Mouse (Mus musculus) hindbrain, embryonic 14.5 days (tissue): ENCODE measurements at regions not wholly inside any gene's neighbourhood (a gene's known extent, or its start where the extent isn't known, plus 50 kb on each side); places are given as distances from the start of the nearest gene placed in this dataset.

Experiments used
- ATAC-seq: fragments of 200-750 bp; cut with Nextera tagmentation; 2 replicates; pipeline ENCODE4 v1.8.0; 2017; ENCODE audit warnings: moderate number of reproducible peaks, mild to moderate bottlenecking, moderate TSS enrichment, moderate library complexity; ENCODE audit not compliant: low FRiP score
- DNase-seq: peaks from one replicate; pipeline ENCODE4 v3.0.0-alpha.2; 2015; ENCODE audit warnings: low spot score
- H3K27ac ChIP-seq: fragments of 300-500 bp; sonication (generic); 2 replicates; pipeline ENCODE4 v1.5.1; 2014; ENCODE audit warnings: mild to moderate bottlenecking, moderate library complexity
- H3K27me3 ChIP-seq: fragments of 300-500 bp; sonication (generic); 2 replicates; pipeline ENCODE4 v1.6.1; 2014; ENCODE audit warnings: mild to moderate bottlenecking, low read length, mixed read lengths; ENCODE audit not compliant: control insufficient read depth, insufficient read depth
- H3K36me3 ChIP-seq: fragments of 300-500 bp; sonication (generic); replicated peaks from 2 replicates; pipeline ENCODE4 v1.6.1; 2014; ENCODE audit not compliant: control insufficient read depth, insufficient read depth
- H3K4me1 ChIP-seq: fragments of 300-500 bp; sonication (generic); replicated peaks from 2 replicates; pipeline ENCODE4 v1.6.1; 2014; ENCODE audit warnings: antibody characterized with exemption, low read length, mixed read lengths; ENCODE audit not compliant: control insufficient read depth, insufficient read depth
- H3K4me2 ChIP-seq: fragments of 300-500 bp; sonication (generic); replicated peaks from 2 replicates; pipeline ENCODE4 v1.6.1; 2014; ENCODE audit warnings: mild to moderate bottlenecking, moderate library complexity
- H3K4me3 ChIP-seq: fragments of 300-500 bp; sonication (generic); replicated peaks from 2 replicates; pipeline ENCODE4 v1.5.1; 2014; ENCODE audit warnings: mild to moderate bottlenecking, low read length
- H3K9ac ChIP-seq: fragments of 300-500 bp; sonication (generic); 2 replicates; pipeline ENCODE4 v1.6.1; 2014
- H3K9me3 ChIP-seq: fragments of 300-500 bp; sonication (generic); 2 replicates; pipeline ENCODE4 v1.6.1; 2016; ENCODE audit warnings: low read length; ENCODE audit not compliant: control insufficient read depth
- WGBS: fragments of 180-500 bp; shearing (Covaris S2); extraction: QIAGEN DNeasy Blood & Tissue Kit; methylation state at CpG from one replicate; pipeline ENCODE4 v1.1.7; 2014; 5-methylcytosine and 5-hydroxymethylcytosine counted together

DNA sequence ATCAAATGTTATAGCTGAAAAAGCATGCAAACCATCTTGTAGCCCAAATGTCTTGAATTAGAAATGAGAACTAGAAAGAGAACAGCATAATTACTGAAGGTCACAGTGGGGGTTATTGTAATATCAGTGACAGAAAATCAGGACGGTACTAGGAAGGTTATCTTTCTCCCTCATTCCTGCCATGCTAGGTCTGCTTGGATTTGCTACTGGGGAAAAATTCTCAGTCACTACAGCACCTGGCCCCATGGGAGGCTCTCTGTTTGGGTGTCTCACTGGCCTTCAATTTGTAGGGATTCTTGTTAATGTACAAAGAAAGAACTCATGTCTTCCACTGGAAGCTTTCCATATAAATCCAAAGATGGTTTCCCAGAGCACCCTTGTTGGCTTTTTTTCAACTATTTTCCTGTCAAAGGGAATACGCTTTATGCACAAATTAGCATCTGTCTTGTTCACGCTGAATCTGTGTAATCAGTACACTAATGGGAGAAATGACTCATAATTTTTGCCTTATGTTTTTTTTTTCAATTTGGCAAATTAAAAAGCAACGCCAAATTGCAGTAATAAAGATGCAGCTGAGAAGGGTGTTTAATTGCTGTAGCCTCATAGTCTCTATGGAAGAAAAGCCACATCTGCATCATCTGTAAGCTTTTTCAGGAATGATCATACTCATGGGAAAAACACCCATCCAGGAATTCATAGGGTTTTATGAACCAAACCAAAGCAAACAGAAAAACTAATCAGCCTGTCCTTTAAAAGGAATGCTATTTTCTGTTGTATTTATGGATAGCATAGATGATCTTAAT, 290.2 kb upstream of the Arhgef26 start:
- no peak overlapping the region for H3K9ac ChIP-seq
- no peaks in the 10 kb centered on the region for H3K9me3 ChIP-seq
- H3K4me2 ChIP-seq, result no peak overlapping the region
- no peaks in the 10 kb centered on the region for H3K4me1 ChIP-seq
- no peaks in the 10 kb centered on the region for H3K27me3 ChIP-seq
- H3K4me3 ChIP-seq, result no peak overlapping the region
- no peaks in the 10 kb centered on the region for H3K36me3 ChIP-seq
- no peak overlapping the region for H3K27ac ChIP-seq
- ATAC-seq (peak; percentile 38; the same call in 1 of the 2 replicates), DNase-seq (no peak)
- 63% methylated on average over 4 of the region's 4 CpGs for WGBS

- WGBS, result 74% methylated on average over 1 of the region's 1 CpGs
These were observed 283.9 kb upstream of the Arhgef26 start for GRCm38 (mm10) chr3:62054237-62054636.

DNA sequence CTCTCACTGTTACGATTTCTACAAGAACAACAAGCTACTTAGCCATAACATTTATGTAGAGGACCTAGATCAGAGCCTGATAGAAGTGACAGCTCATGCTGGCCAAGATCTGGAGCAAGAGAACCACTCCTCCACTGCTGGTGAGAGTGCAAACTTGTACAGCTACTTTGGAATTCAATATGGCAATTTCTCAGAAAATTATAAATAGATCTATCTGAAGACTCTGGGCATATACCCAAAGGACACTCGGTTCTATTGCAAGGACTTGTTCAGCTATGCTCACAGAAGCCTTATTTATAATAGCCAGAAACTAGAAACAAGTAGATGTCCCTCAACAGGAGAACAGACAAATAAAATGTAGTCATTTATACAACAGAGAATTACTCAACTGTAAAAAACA, 259.6 kb upstream of the Arhgef26 start:
- Histone ChIP-seq H3K9ac (no peak overlapping the region), H3K4me3 (no peak overlapping the region), H3K27me3 (no peaks in the 10 kb centered on the region), H3K36me3 (no peaks in the 10 kb centered on the region), H3K9me3 (no peaks in the 10 kb centered on the region), H3K4me1 (no peaks in the 10 kb centered on the region), H3K27ac (no peak overlapping the region), H3K4me2 (no peak overlapping the region)
- DNase-seq (no peak), ATAC-seq (no peak)
- 75% methylated on average over 2 of the region's 2 CpGs for WGBS

More at GRCm38 (mm10) chr3:62054237-62054636, 283.9 kb upstream of the Arhgef26 start:
- no peak overlapping the region for H3K9ac ChIP-seq
- no peaks in the 10 kb centered on the region for H3K36me3 ChIP-seq
- no peak overlapping the region for H3K4me3 ChIP-seq
- no peaks in the 10 kb centered on the region for H3K4me1 ChIP-seq
- H3K27me3 ChIP-seq, result no peaks in the 10 kb centered on the region
- no peak overlapping the region for H3K4me2 ChIP-seq
- DNase-seq (no peak), ATAC-seq (no peak)
- H3K27ac ChIP-seq, result no peak overlapping the region
- H3K9me3 ChIP-seq, result no peaks in the 10 kb centered on the region

DNA sequence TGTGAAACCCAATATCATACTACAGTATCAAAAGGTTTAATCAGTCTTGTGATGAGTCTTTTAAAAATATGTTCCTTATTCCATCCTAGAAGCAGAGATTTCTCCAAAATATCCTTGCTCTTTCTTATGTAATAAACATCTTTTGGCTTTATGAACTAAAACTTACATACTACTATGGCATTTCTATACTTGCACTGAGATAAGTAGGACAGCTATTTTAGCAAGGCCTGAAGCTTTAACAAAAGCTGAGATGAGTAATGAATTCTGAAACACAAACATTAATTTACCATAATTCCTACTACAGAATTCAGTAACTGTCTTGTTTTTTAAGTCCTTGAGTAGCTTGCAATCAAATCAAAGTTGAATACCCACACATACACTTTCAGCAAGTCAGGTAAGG, 252.6 kb upstream of the Arhgef26 start:
- no peak overlapping the region for H3K9ac ChIP-seq
- DNase-seq (no peak), ATAC-seq (no peak)
- H3K9me3 ChIP-seq, result no peaks in the 10 kb centered on the region
- H3K4me1 ChIP-seq, result no peaks in the 10 kb centered on the region
- no peaks in the 10 kb centered on the region for H3K36me3 ChIP-seq
- no peak overlapping the region for H3K27ac ChIP-seq
- H3K27me3 ChIP-seq, result no peaks in the 10 kb centered on the region
- H3K4me2 ChIP-seq, result no peak overlapping the region
- H3K4me3 ChIP-seq, result no peak overlapping the region

DNA sequence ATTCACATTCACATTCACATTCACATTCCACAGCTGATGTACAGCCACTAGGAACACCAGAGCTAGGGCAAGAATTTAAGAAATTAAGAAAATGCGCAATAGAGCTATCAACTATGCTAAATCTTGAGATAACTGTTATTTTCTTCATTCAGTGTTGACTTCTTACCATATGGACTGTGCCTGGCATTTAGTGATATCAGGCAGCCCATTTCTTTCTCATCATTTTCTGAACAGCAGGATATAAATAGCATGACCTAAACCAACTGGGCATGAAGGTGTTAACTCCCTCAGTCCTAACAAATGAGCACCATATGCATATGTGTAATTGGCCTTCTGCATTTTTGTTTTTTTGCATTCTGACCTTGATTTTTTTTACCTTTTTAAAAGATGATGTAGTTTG, 250.9 kb upstream of the Arhgef26 start:
- no peak for DNase-seq
- whole genome bisulfite sequencing, result 82% methylated on average over 1 of the region's 1 CpGs

DNA sequence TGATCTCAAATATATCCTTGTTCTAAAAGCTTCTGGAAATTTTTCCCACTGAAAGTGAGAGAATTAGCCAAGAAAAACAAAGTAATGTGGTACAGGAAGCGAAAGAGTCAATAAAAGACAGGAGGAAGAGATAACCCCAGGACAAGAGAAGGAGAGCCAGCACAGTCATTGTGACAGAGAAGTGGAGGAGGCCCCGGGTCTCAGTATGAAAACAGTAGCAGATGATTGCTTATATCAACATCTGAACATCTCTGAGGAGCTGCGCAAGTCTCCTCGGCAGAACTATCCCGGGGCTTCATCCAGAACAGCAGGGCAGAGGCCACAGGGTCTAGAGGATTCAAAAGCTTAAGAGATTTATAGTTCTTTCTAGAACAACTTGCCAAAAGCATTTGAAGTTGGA, 235.0 kb upstream of the Arhgef26 start:
- ATAC-seq (no peak), DNase-seq (no peak)
- Histone ChIP-seq H3K4me3 (no peak overlapping the region), H3K9ac (no peak overlapping the region), H3K36me3 (no peaks in the 10 kb centered on the region), H3K9me3 (no peaks in the 10 kb centered on the region), H3K4me2 (no peak overlapping the region), H3K27ac (no peak overlapping the region), H3K27me3 (no peaks in the 10 kb centered on the region), H3K4me1 (no peaks in the 10 kb centered on the region)
- 72% methylated on average over 5 of the region's 5 CpGs for WGBS

More for the DNA sequence above, 250.9 kb upstream of the Arhgef26 start:
- H3K4me3 ChIP-seq, result no peak overlapping the region
- H3K9ac ChIP-seq, result no peak overlapping the region
- H3K27ac ChIP-seq, result no peak overlapping the region
- H3K27me3 ChIP-seq, result no peaks in the 10 kb centered on the region
- no peaks in the 10 kb centered on the region for H3K9me3 ChIP-seq
- no peak overlapping the region for H3K4me2 ChIP-seq
- H3K4me1 ChIP-seq, result no peaks in the 10 kb centered on the region
- no peaks in the 10 kb centered on the region for H3K36me3 ChIP-seq
- ATAC-seq, result no peak

GRCm38 (mm10) chr3:62103872-62104271, 234.3 kb upstream of the Arhgef26 start:
- DNase-seq (no peak), ATAC-seq (no peak)
- no peak overlapping the region for H3K9ac ChIP-seq
- no peaks in the 10 kb centered on the region for H3K4me1 ChIP-seq
- H3K27me3 ChIP-seq, result no peaks in the 10 kb centered on the region
- H3K9me3 ChIP-seq, result no peaks in the 10 kb centered on the region
- no peak overlapping the region for H3K27ac ChIP-seq
- H3K4me2 ChIP-seq, result no peak overlapping the region
- H3K4me3 ChIP-seq, result no peak overlapping the region
- H3K36me3 ChIP-seq, result no peaks in the 10 kb centered on the region

GRCm38 (mm10) chr3:62104560-62104959, 233.6 kb upstream of the Arhgef26 start:
- no peak overlapping the region for H3K9ac ChIP-seq
- 33% methylated on average over 1 of the region's 1 CpGs for WGBS

DNA sequence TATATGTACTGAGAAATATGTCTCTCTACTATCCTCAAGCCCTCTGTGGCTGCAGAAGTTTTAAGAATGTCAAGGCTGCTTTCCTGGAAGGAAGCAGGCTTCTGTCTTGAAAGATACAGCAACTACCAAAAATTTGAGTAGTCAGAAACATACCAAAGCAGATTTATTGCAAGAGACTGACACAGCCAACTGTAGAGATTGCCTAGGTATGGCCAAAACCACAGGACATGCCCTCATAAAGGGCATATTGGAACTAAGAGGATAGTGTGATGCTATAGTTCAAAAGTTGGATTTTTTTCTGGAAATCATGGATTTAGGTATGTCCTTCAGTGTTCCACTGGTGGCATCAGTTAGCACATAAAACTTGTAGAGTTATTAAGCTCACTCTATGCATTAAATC, 230.8 kb upstream of the Arhgef26 start:
- Histone ChIP-seq H3K4me3 (no peak overlapping the region), H3K4me1 (no peaks in the 10 kb centered on the region), H3K27me3 (no peaks in the 10 kb centered on the region), H3K4me2 (no peak overlapping the region), H3K9ac (no peak overlapping the region), H3K36me3 (no peaks in the 10 kb centered on the region), H3K9me3 (no peaks in the 10 kb centered on the region), H3K27ac (no peak overlapping the region)
- DNase-seq (no peak), ATAC-seq (no peak)

More at GRCm38 (mm10) chr3:62104560-62104959, 233.6 kb upstream of the Arhgef26 start:
- Histone ChIP-seq H3K9me3 (no peaks in the 10 kb centered on the region), H3K27ac (no peak overlapping the region), H3K4me1 (no peaks in the 10 kb centered on the region), H3K36me3 (no peaks in the 10 kb centered on the region), H3K4me3 (no peak overlapping the region), H3K27me3 (no peaks in the 10 kb centered on the region), H3K4me2 (no peak overlapping the region)
- DNase-seq (no peak), ATAC-seq (no peak)
